Mouse (Mus musculus): Measurements from ENCODE around the gene Nek1. TPM values are rescaled to one million over a fixed set of nuclear protein-coding genes. Genes with fewer than 3 reads are reported as not detected.

The Nek1 gene
- 21.5 and 22.0 TPM in 2 replicates for polyA plus RNA-seq (2015; fragmentation: Nextera tagmentation; extraction: Ambion mirVana)

DNA sequence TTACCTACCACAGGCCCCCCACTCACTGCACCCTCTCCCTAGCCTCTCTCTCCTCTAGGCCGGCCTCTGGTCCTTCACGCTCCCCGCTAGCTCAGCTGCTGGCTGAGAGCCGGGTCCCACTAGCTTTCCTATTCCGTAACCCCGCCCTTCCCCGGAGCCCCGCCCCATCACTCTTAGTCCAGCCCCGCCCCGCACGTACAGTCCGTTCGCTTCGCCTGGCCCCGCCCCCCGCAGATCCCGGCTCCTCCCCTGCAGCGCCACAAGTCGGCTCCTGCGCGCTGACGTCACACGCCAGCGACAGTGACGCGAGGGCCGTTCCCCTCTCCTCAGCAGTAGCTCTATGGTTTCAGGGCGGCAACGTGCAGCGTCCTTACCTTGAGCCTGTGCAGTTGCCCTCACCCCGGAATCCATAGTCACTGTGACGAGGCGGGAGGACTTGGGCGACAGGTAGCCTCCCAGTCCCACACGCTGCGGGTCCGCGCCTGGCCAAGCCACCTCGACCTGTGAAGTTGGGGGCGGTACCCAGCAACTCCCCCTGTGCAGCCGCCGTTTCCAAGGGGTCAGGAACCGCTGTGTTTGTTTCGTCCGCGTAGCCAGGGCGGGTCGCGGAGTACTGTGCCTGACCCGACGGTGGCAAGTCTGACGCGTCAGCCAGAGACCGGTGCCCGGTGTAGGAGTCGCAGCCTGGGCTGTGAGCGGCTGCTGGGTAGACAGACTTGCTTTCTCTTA lies at the start of gene Nek1:
Gene Nek1 (plus strand): TSS at position 286 of the 729 bp plus-strand sequence.
- Histone ChIP-seq H3K4me3 (replicated peaks) (peak within 1 kb of the TSS; percentile 81), H3K4me2 (replicated peaks) (peak within 1 kb of the TSS; percentile 87), H3K27ac (peak within 1 kb of the TSS; percentile 87), H3K9ac (replicated peaks) (peak within 1 kb of the TSS; percentile 83), H3K36me3 (no peaks in the 10 kb centered on the region), H3K27me3 (no peaks in the 10 kb centered on the region), H3K9me3 (0 out of 2 replicates have a peak, but pooled peaks cover 2% of the 10 kb centered on the region), H3K4me1 (replicated peaks) (peaks cover 13% of the 10 kb centered on the region)
- peak; percentile 98 for ATAC-seq
- WGBS = under 1% methylated on average over 57 of the region's 57 CpGs

DNA sequence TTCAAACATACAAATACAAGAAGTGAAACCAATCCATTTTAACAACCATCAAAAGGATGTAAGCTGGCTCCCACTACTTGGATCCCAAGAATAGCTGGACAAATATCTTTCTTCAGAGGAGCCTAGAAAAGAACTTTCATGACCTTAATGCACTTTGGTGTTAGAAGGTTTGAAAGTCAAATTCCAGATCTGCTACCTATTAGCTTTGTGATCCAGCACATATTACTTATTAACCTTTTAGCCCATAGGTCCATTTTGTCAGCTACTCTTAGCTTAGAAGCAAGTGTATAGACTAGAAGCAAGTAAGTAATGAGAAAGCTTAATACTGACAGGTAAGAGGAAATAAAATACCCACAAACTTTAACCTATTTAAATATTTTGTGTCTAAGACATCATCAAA lies 45.5 kb upstream of the Nek1 start:
- no peak overlapping the region for H3K9ac ChIP-seq (replicated peaks)
- H3K9me3 ChIP-seq = no peaks in the 10 kb centered on the region
- no peaks in the 10 kb centered on the region for H3K36me3 ChIP-seq

DNA sequence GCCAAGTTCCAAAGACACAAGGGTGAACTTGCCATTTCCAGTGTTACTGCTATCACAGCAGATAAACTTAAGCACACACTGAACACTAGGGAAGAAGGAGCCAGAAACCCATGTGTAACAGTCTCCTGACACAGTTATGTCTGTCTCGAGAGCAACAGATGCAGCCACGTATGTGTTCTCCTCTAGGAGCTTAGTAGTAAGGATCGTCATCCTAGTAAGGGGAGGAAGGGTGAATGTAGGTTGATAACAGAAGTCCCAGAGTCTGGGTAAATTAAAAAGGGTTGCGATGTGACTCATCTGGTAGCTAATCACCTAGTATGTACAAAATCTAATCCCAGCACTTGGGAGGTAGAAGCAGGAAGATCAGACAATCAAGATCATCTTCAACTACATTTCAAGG lies 43.1 kb upstream of the Nek1 start:
- ATAC-seq = no peak
- Histone ChIP-seq H3K4me2 (replicated peaks) (no peak overlapping the region), H3K27me3 (no peaks in the 10 kb centered on the region), H3K36me3 (no peaks in the 10 kb centered on the region), H3K4me1 (replicated peaks) (peaks cover 16% of the 10 kb centered on the region), H3K27ac (no peak overlapping the region), H3K4me3 (replicated peaks) (no peak overlapping the region), H3K9ac (replicated peaks) (no peak overlapping the region), H3K9me3 (no peaks in the 10 kb centered on the region)
- WGBS = 73% methylated on average over 4 of the region's 4 CpGs

More for the DNA sequence above, 45.5 kb upstream of the Nek1 start:
- no peak for ATAC-seq
- H3K27me3 ChIP-seq = no peaks in the 10 kb centered on the region
- no peak overlapping the region for H3K27ac ChIP-seq
- H3K4me2 ChIP-seq (replicated peaks) = no peak overlapping the region
- peaks cover 11% of the 10 kb centered on the region for H3K4me1 ChIP-seq (replicated peaks)
- no peak overlapping the region for H3K4me3 ChIP-seq (replicated peaks)

DNA sequence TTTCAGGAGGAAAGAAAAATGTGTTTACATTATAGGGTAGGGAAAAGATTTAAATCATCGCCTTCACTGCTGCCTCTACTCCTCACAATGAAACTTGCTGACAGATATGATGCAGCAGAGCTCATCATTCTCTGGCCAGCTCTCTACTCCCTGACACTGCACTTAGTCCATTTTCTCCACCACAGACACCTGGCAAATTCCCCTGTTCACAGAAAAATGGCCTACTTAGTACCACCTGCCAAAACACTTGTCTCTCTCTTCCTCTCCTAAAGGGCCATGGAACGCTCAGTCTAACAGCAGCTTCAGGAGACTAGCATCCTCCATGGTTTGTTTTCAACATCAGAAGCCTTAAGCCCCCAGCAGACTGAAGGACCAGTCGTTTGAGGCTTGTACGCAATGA lies 41.7 kb upstream of the Nek1 start:
- Histone ChIP-seq H3K9me3 (no peaks in the 10 kb centered on the region), H3K27me3 (no peaks in the 10 kb centered on the region), H3K9ac (replicated peaks) (no peak overlapping the region), H3K4me3 (replicated peaks) (no peak overlapping the region), H3K4me2 (replicated peaks) (no peak overlapping the region), H3K27ac (no peak overlapping the region), H3K36me3 (no peaks in the 10 kb centered on the region), H3K4me1 (replicated peaks) (peaks cover 18% of the 10 kb centered on the region)
- WGBS = 64% methylated on average over 4 of the region's 4 CpGs
- ATAC-seq = no peak

DNA sequence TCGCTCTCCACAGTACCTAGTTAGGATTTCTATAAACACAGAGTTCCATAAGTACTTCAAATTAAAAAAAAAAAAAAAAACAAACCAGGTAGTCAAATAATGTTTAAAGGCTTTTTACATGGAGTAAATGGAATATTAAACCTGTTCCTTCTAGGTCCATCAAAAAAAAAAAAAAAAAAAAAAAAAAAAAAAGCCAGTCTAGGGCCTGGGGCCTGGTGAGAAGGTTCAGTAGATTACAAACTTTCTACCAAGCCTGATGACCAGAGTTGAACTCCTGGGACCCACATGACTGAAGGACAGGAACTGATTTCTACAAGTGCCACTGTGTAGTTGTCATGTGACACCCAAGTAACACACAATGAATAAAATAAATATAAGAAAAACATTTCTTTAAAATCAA lies 41.2 kb upstream of the Nek1 start:
- no peak overlapping the region for H3K4me2 ChIP-seq (replicated peaks)
- no peak overlapping the region for H3K4me3 ChIP-seq (replicated peaks)
- 100% methylated on average over 1 of the region's 1 CpGs for WGBS
- ATAC-seq = no peak
- no peak overlapping the region for H3K27ac ChIP-seq
- H3K36me3 ChIP-seq = no peaks in the 10 kb centered on the region
- H3K9ac ChIP-seq (replicated peaks) = no peak overlapping the region
- H3K27me3 ChIP-seq = no peaks in the 10 kb centered on the region
- H3K4me1 ChIP-seq (replicated peaks) = peaks cover 18% of the 10 kb centered on the region
- H3K9me3 ChIP-seq = no peaks in the 10 kb centered on the region

DNA sequence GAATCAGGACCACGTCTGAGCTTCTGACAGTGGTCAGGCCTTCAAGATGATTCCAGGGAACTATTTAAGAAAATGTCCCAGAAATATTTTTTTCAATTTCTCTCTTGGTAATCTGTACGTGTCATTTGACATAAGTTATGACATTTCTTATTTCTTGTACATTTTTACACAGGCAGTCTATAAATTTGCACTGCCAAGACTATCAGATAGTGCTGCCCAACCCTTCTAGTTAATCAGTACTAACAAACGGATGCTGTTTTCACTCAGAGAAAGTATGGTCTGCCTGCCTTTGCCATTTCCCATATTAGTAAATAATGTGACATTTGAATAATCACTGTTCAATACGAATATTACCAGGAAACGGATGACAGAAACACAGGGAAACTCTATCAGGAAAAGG lies 40.2 kb upstream of the Nek1 start:
- Histone ChIP-seq H3K36me3 (no peaks in the 10 kb centered on the region), H3K4me1 (replicated peaks) (peaks cover 18% of the 10 kb centered on the region), H3K9me3 (no peaks in the 10 kb centered on the region), H3K9ac (replicated peaks) (0 out of 2 replicates have a peak overlapping the region, but pooled peaks have one; percentile 23), H3K4me3 (replicated peaks) (peak overlapping the region; percentile 18), H3K27ac (no peak overlapping the region), H3K4me2 (replicated peaks) (peak overlapping the region; percentile 43), H3K27me3 (no peaks in the 10 kb centered on the region)
- no peak for ATAC-seq
- WGBS = 46% methylated on average over 5 of the region's 5 CpGs

DNA sequence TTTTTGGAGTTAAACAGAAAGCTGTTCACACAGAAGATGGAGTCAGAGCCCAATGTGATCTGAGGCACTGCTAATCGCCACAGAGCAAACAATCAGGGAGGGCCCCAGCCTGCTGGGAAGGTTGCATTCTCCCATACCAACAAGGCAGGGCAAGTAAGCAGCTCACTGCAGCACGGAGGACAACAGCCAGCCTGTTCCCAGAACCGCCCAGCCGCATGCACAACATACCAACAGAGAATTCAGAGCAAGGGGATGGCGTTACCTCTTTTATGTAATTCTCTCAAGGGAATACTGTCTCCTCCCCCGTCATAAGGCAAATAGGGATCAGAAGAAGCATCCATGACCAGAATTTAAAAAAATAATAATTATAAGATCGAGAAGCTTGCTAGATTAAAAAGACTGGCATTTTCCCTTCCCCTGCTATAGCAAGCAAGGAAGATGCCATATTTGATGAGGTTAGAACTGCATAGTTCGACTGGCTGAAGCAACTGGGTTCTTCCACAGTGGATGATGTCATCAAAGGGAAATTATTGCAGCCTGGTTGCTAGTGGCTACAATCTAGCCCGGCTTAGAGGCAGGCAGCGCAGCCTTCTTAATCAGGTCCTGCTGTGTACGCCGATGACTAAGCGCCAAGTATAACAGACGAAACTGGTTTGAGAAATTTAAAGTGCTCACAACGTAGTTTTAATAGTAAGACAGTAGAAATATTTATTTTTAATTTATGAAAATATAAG lies 38.5 kb upstream of the Nek1 start:
- Histone ChIP-seq H3K36me3 (no peaks in the 10 kb centered on the region), H3K9ac (replicated peaks) (peak overlapping the region; percentile 70), H3K27me3 (no peaks in the 10 kb centered on the region), H3K27ac (peak overlapping the region; percentile 97), H3K4me3 (replicated peaks) (peak overlapping the region; percentile 50), H3K4me1 (replicated peaks) (peaks cover 18% of the 10 kb centered on the region), H3K4me2 (replicated peaks) (peak overlapping the region; percentile 59), H3K9me3 (no peaks in the 10 kb centered on the region)
- ATAC-seq = peak; percentile 99
- under 1% methylated on average over 15 of the region's 15 CpGs for WGBS

DNA sequence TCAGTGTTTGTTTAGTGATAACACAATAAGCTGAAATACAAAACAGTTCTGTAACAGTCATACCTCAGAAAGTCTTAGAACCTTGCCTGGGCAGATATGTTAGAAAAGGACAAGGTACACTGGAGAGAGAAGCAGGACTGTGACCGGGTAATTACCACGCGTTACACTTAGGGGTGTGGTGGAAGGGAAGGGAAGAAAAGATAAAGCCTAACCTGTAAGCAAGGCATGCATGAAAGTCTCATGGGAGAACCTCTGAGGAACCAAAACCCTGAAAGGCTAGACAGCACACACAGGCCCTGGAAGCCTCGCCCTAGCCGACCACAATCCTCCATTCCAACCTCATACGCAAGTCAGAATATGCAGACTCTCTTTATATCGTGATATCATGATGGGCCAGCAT lies 36.1 kb upstream of the Nek1 start:
- H3K27me3 ChIP-seq = no peaks in the 10 kb centered on the region
- no peak overlapping the region for H3K4me3 ChIP-seq (replicated peaks)
- WGBS = 92% methylated on average over 7 of the region's 7 CpGs
- no peak for ATAC-seq
- H3K9me3 ChIP-seq = no peaks in the 10 kb centered on the region
- H3K4me2 ChIP-seq (replicated peaks) = no peak overlapping the region
- H3K27ac ChIP-seq = no peak overlapping the region
- no peak overlapping the region for H3K9ac ChIP-seq (replicated peaks)
- no peaks in the 10 kb centered on the region for H3K36me3 ChIP-seq
- H3K4me1 ChIP-seq (replicated peaks) = peaks cover 10% of the 10 kb centered on the region

DNA sequence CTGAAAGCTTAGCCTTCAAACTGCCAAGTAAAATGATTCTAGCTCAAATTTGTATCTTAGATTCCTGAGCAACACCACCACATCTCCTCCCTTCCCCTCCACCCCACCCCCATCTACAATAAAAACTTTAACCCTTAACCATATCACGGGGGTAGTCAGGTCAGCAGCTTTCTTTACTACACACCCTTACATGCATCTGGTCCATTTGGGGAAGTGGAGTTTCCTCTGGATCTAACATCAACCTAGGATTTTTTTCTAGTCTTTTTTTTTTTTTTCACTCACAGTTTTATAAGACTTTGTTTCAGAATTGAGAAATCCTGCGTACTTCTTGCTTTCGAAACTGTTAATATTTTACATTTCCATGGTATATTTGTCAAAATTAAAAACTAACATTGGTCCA lies 30.2 kb upstream of the Nek1 start:
- no peak overlapping the region for H3K27ac ChIP-seq
- H3K9me3 ChIP-seq = no peaks in the 10 kb centered on the region
- no peak for ATAC-seq
- no peak overlapping the region for H3K9ac ChIP-seq (replicated peaks)
- H3K27me3 ChIP-seq = no peaks in the 10 kb centered on the region
- H3K4me3 ChIP-seq (replicated peaks) = no peak overlapping the region
- no peaks in the 10 kb centered on the region for H3K4me1 ChIP-seq (replicated peaks)
- H3K36me3 ChIP-seq = no peaks in the 10 kb centered on the region
- WGBS = 94% methylated on average over 3 of the region's 3 CpGs
- no peak overlapping the region for H3K4me2 ChIP-seq (replicated peaks)

DNA sequence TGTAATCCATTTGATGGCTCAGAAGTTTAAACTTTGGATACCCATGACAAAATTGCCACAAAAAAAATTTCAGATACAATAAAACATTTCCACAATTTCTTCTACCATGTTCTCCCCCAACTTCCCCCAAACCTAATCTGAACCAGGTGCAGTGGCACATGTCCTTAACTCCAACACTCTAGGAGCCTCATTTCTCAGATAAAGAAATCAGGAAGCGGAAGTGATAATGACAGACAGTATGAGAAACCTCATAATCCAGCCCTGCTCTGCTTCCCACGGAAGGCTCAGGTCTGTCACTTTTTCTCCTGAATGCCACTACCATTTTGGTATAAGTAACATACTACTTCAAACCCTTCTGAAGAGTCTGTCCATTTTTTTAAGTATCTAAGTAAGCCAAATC lies 29.1 kb upstream of the Nek1 start:
- Histone ChIP-seq H3K4me2 (replicated peaks) (no peak overlapping the region), H3K27ac (no peak overlapping the region), H3K9ac (replicated peaks) (no peak overlapping the region), H3K4me3 (replicated peaks) (no peak overlapping the region), H3K9me3 (no peaks in the 10 kb centered on the region), H3K4me1 (replicated peaks) (no peaks in the 10 kb centered on the region), H3K36me3 (no peaks in the 10 kb centered on the region), H3K27me3 (no peaks in the 10 kb centered on the region)
- no peak for ATAC-seq
- 82% methylated on average over 2 of the region's 2 CpGs for WGBS

DNA sequence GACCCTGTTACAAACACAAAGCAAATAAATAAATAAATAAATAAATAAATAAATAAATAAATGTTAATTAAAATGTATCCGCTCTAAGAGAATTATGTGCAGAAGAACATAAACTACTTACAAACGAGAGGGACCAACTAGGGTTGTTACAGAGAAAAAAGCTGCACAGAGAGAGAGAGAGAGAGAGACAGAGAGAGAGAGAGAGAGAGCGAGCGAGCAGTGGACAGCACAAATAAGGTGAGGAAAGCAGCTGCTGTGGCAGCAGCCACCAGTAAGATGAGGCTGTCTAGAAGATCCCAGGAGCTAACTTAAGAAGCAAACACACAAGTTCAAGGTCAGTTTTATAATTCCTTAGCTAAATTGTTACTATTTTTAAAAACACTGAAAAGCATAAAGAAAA lies 28.5 kb upstream of the Nek1 start:
- no peak overlapping the region for H3K27ac ChIP-seq
- no peak overlapping the region for H3K4me3 ChIP-seq (replicated peaks)
- H3K9me3 ChIP-seq = no peaks in the 10 kb centered on the region
- H3K36me3 ChIP-seq = no peaks in the 10 kb centered on the region
- H3K4me2 ChIP-seq (replicated peaks) = no peak overlapping the region
- no peaks in the 10 kb centered on the region for H3K27me3 ChIP-seq
- no peak for ATAC-seq
- H3K9ac ChIP-seq (replicated peaks) = no peak overlapping the region
- WGBS = 83% methylated on average over 4 of the region's 4 CpGs
- H3K4me1 ChIP-seq (replicated peaks) = no peaks in the 10 kb centered on the region

DNA sequence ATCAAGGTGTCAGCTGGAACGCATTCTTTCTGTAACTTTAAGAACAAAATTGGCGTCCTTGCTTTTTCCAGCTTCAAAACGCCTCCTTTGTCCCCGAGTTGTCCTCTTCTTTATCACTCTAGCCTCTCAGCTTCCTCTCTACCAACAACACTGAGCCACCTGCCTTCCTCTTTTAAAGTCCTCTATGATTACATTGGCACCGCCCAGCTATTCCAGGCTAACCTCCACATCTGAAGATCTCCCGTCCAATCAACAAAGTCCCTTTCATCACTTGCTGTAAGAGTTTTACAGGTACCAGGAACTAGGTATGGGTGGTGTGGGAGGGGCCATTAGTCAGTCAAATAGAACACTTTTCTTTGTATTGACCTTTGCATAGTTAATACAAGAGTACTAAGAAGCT lies 27.7 kb upstream of the Nek1 start:
- Histone ChIP-seq H3K27me3 (no peaks in the 10 kb centered on the region), H3K36me3 (no peaks in the 10 kb centered on the region), H3K4me1 (replicated peaks) (no peaks in the 10 kb centered on the region), H3K4me3 (replicated peaks) (no peak overlapping the region), H3K27ac (no peak overlapping the region), H3K9ac (replicated peaks) (no peak overlapping the region), H3K9me3 (no peaks in the 10 kb centered on the region), H3K4me2 (replicated peaks) (no peak overlapping the region)
- ATAC-seq = no peak
- 75% methylated on average over 6 of the region's 6 CpGs for WGBS
